ENCODE assay signal across 15 mouse cellular contexts in the genomic region with DNA sequence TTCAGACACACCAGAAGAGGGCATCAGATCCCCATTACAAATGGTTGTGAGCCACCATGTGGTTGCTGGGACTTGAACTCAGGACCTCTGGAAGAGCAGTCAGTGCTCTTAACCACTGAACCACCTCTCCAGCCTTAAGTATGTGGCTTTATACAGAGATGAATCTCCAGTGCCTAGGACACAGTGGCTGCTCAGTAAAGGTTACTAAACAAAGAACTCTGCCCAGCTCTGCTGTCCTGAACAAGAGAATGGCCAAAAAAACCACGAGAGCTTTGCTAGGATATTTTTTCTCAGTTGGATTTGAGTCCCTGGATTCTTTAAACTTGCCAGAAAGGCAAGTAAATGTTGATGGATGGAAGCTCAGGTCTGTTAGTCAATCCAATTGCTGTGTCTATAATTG. TPM values are rescaled to one million over a fixed set of nuclear protein-coding genes. Genes with fewer than 3 reads are reported as not detected.
DNase-seq lines count a peak whose midpoint lies in the region; ATAC-seq and TF ChIP-seq lines count a peak whose summit lies in the region.
"Not testable (repeated sequence)": the region's sequence is repeated elsewhere in the genome, so short reads cannot be mapped to it uniquely, and the experiment has no call there.
"Had no signal": no experiment of that assay in that cellular context is flagged by ENCODE, and none has a peak within 500 bp of the region (broad histone marks: within the 10 kb centered on the region; RNA-seq: fewer than 3 reads in every experiment).

No protein-coding gene starts in this region.

- H3K9me3 ChIP-seq in embryonic facial prominence, embryonic 11.5 days (replicated peaks; ENCODE audit: control insufficient read depth, low read length); forebrain, postnatal 0 days (ENCODE audit: low read length); hindbrain, embryonic 12.5 days (replicated peaks); kidney, embryonic 14.5 days (ENCODE audit: control insufficient read depth, low read length); limb, embryonic 15.5 days; lung, postnatal 0 days (ENCODE audit: low read length); neural tube, embryonic 12.5 days: not testable (repeated sequence)

- not testable (repeated sequence) for ATAC-seq in embryonic facial prominence, embryonic 11.5 days (replicated peaks; ENCODE audit: insufficient number of reproducible peaks, low FRiP score, low TSS enrichment, low read depth); forebrain, postnatal 0 days; hindbrain, embryonic 12.5 days (ENCODE audit: low FRiP score); kidney, embryonic 14.5 days (ENCODE audit: low FRiP score, low TSS enrichment); limb, embryonic 15.5 days (ENCODE audit: insufficient number of reproducible peaks, low FRiP score, low TSS enrichment, low read depth); lung, postnatal 0 days; neural tube, embryonic 12.5 days (ENCODE audit: low FRiP score, low read depth)

- not testable (repeated sequence) for H3K27me3 ChIP-seq in embryonic facial prominence, embryonic 11.5 days (ENCODE audit: control insufficient read depth, insufficient read depth, low read length); forebrain, postnatal 0 days (ENCODE audit: insufficient read depth, low read length); hindbrain, embryonic 12.5 days; kidney, embryonic 14.5 days (ENCODE audit: control insufficient read depth, insufficient read depth, low read length); limb, embryonic 15.5 days; lung, postnatal 0 days (replicated peaks; ENCODE audit: insufficient read depth, low read length); neural tube, embryonic 12.5 days (replicated peaks)

- H3K4me1 ChIP-seq in embryonic facial prominence, embryonic 11.5 days (ENCODE audit: control insufficient read depth, insufficient read depth, low read length) = not testable (repeated sequence)
- H3K4me1 ChIP-seq in forebrain, postnatal 0 days (ENCODE audit: insufficient read depth) = peaks cover 22% of the 10 kb centered on the region
- H3K4me1 ChIP-seq in hindbrain, embryonic 12.5 days = peaks cover 27% of the 10 kb centered on the region
- peaks cover 13% of the 10 kb centered on the region; the same call in 1 of the 2 replicates for H3K4me1 ChIP-seq in kidney, embryonic 14.5 days (ENCODE audit: control insufficient read depth, insufficient read depth, low read length)
- H3K4me1 ChIP-seq in limb, embryonic 15.5 days = peaks cover 29% of the 10 kb centered on the region
- peaks cover 16% of the 10 kb centered on the region; the same call in 1 of the 2 replicates for H3K4me1 ChIP-seq in lung, postnatal 0 days (ENCODE audit: insufficient read depth, low read depth, low read length)
- peaks cover 29% of the 10 kb centered on the region for H3K4me1 ChIP-seq in neural tube, embryonic 12.5 days

- not testable (repeated sequence) for DNase-seq in embryonic facial prominence, embryonic 11.5 days (ENCODE audit: low spot score); forebrain, postnatal 0 days; lung, postnatal 0 days (ENCODE audit: low spot score)

- H3K36me3 ChIP-seq in embryonic facial prominence, embryonic 11.5 days (replicated peaks; ENCODE audit: control insufficient read depth, insufficient read depth, low read depth, low read length); forebrain, postnatal 0 days (ENCODE audit: insufficient read depth); lung, postnatal 0 days (ENCODE audit: insufficient read depth, low read length): not testable (repeated sequence)
- peaks cover 26% of the 10 kb centered on the region for H3K36me3 ChIP-seq in hindbrain, embryonic 12.5 days
- peaks cover 21% of the 10 kb centered on the region for H3K36me3 ChIP-seq in kidney, embryonic 14.5 days (ENCODE audit: control insufficient read depth, insufficient read depth, low read length)
- peaks cover 25% of the 10 kb centered on the region for H3K36me3 ChIP-seq in limb, embryonic 15.5 days
- peaks cover 19% of the 10 kb centered on the region for H3K36me3 ChIP-seq in neural tube, embryonic 12.5 days

- H3K4me2 ChIP-seq in embryonic facial prominence, embryonic 11.5 days (ENCODE audit: low read depth, low read length) = peak overlapping the region; percentile 87; the same call in 1 of the 2 replicates
- H3K4me2 ChIP-seq in forebrain, postnatal 0 days (ENCODE audit: low read depth) = peak overlapping the region; percentile 93; the same call in 1 of the 2 replicates
- H3K4me2 ChIP-seq in hindbrain, embryonic 12.5 days (replicated peaks) = peak overlapping the region; percentile 83
- H3K4me2 ChIP-seq in kidney, embryonic 14.5 days (replicated peaks; ENCODE audit: low read depth, low read length) = peak overlapping the region; percentile 85
- peak overlapping the region; percentile 96; the same call in 1 of the 2 replicates for H3K4me2 ChIP-seq in limb, embryonic 15.5 days
- peak overlapping the region; percentile 98; the same call in 1 of the 2 replicates for H3K4me2 ChIP-seq in lung, postnatal 0 days (replicated peaks; ENCODE audit: low read depth, low read length)
- peak overlapping the region; percentile 94 for H3K4me2 ChIP-seq in neural tube, embryonic 12.5 days (replicated peaks)

- 52% methylated on average over 1 of the region's 1 CpGs for WGBS in embryonic facial prominence, embryonic 11.5 days
- 50% methylated on average over 1 of the region's 1 CpGs for WGBS in forebrain, postnatal 0 days
- 74% methylated on average over 1 of the region's 1 CpGs for WGBS in hindbrain, embryonic 12.5 days
- 65% methylated on average over 1 of the region's 1 CpGs for WGBS in kidney, embryonic 14.5 days
- WGBS in limb, embryonic 15.5 days = 71% methylated on average over 1 of the region's 1 CpGs
- WGBS in lung, postnatal 0 days = 49% methylated on average over 1 of the region's 1 CpGs
- WGBS in neural tube, embryonic 12.5 days = 56% methylated on average over 1 of the region's 1 CpGs

- peak overlapping the region; percentile 18; the same call in 1 of the 2 replicates for H3K9ac ChIP-seq in embryonic facial prominence, embryonic 11.5 days (replicated peaks; ENCODE audit: low read length)
- not testable (repeated sequence) for H3K9ac ChIP-seq in forebrain, postnatal 0 days; hindbrain, embryonic 12.5 days; kidney, embryonic 14.5 days (ENCODE audit: low read depth, low read length); limb, embryonic 15.5 days; lung, postnatal 0 days (replicated peaks; ENCODE audit: low read depth); neural tube, embryonic 12.5 days

- not testable (repeated sequence) for H3K4me3 ChIP-seq in embryonic facial prominence, embryonic 11.5 days (ENCODE audit: low read depth, low read length); forebrain, postnatal 0 days (ENCODE audit: low read depth, low read length); kidney, embryonic 14.5 days (ENCODE audit: low read length); lung, postnatal 0 days (ENCODE audit: low read depth, low read length); neural tube, embryonic 12.5 days
- 0 out of 2 replicates have a peak overlapping the region, but pooled peaks have one; percentile 79 for H3K4me3 ChIP-seq in hindbrain, embryonic 12.5 days
- H3K4me3 ChIP-seq in limb, embryonic 15.5 days = peak overlapping the region; percentile 81; the same call in 1 of the 2 replicates

- not testable (repeated sequence) for H3K27ac ChIP-seq in embryonic facial prominence, embryonic 11.5 days (replicated peaks; ENCODE audit: low read depth, low read length); forebrain, postnatal 0 days (ENCODE audit: low read depth, low read length); hindbrain, embryonic 12.5 days; kidney, embryonic 14.5 days (ENCODE audit: low read depth, low read length); limb, embryonic 15.5 days; lung, postnatal 0 days (ENCODE audit: low read length); neural tube, embryonic 12.5 days

- TF ChIP-seq EP300 in lung, postnatal 0 days (IDR thresholded peaks at IDR 0.05) = not testable (repeated sequence)

- not testable (repeated sequence) for TF ChIP-seq CTCF in forebrain, postnatal 0 days (IDR thresholded peaks at IDR 0.05; ENCODE audit: low read depth); lung, postnatal 0 days (IDR thresholded peaks at IDR 0.05)

RNA-seq across cellular contexts. Expression of gene Cct7, which starts 1.2 kb away (rescaled TPM):
- polyA plus RNA-seq in embryonic facial prominence, embryonic 11.5 days (2014; fragmentation: Nextera tagmentation; extraction: Ambion mirVana) = 713 and 720 TPM in 2 replicates
- total RNA-seq in forebrain, postnatal 0 days (2014; rRNA removed) = 273 and 320 TPM in 2 replicates
- 552 and 579 TPM in 2 replicates for polyA plus RNA-seq in forebrain, postnatal 0 days (2015; fragmentation: Nextera tagmentation; extraction: Ambion mirVana)
- 512 and 529 TPM in 2 replicates for polyA plus RNA-seq in hindbrain, embryonic 12.5 days (2016; fragmentation: Nextera tagmentation; extraction: Ambion mirVana)
- polyA plus RNA-seq in kidney, embryonic 14.5 days (2014; fragmentation: Nextera tagmentation; extraction: Ambion mirVana) = 545 and 576 TPM in 2 replicates
- polyA plus RNA-seq in limb, embryonic 15.5 days (2015; fragmentation: Nextera tagmentation; extraction: Ambion mirVana) = 407 and 425 TPM in 2 replicates
- polyA plus RNA-seq in lung, postnatal 0 days (2015; fragmentation: Nextera tagmentation; extraction: Ambion mirVana) = 200 and 210 TPM in 2 replicates
- 585 and 590 TPM in 2 replicates for polyA plus RNA-seq in neural tube, embryonic 12.5 days (2016; fragmentation: Nextera tagmentation; extraction: Ambion mirVana)

RNA-seq across cellular contexts. Expression of gene Pradc1, which starts 1.6 kb away (rescaled TPM):
- polyA plus RNA-seq in embryonic facial prominence, embryonic 11.5 days (2014; fragmentation: Nextera tagmentation; extraction: Ambion mirVana) = 23.5 and 23.7 TPM in 2 replicates
- total RNA-seq in forebrain, postnatal 0 days (2014; rRNA removed) = 7.1 and 15.2 TPM in 2 replicates
- 31.3 and 36.4 TPM in 2 replicates for polyA plus RNA-seq in forebrain, postnatal 0 days (2015; fragmentation: Nextera tagmentation; extraction: Ambion mirVana)
- 24.6 and 30.3 TPM in 2 replicates for polyA plus RNA-seq in hindbrain, embryonic 12.5 days (2016; fragmentation: Nextera tagmentation; extraction: Ambion mirVana)
- polyA plus RNA-seq in kidney, embryonic 14.5 days (2014; fragmentation: Nextera tagmentation; extraction: Ambion mirVana) = 23.3 and 37.8 TPM in 2 replicates
- polyA plus RNA-seq in limb, embryonic 15.5 days (2015; fragmentation: Nextera tagmentation; extraction: Ambion mirVana) = 37.2 and 38.3 TPM in 2 replicates
- polyA plus RNA-seq in lung, postnatal 0 days (2015; fragmentation: Nextera tagmentation; extraction: Ambion mirVana) = 47.7 and 54.0 TPM in 2 replicates
- polyA plus RNA-seq in neural tube, embryonic 12.5 days (2016; fragmentation: Nextera tagmentation; extraction: Ambion mirVana) = 29.0 and 31.9 TPM in 2 replicates

RNA-seq across cellular contexts. Expression of gene Smyd5, which starts 18.4 kb away (rescaled TPM):
- 56.3 and 56.4 TPM in 2 replicates for polyA plus RNA-seq in embryonic facial prominence, embryonic 11.5 days (2014; fragmentation: Nextera tagmentation; extraction: Ambion mirVana)
- total RNA-seq in forebrain, postnatal 0 days (2014; rRNA removed) = 63.2 and 65.8 TPM in 2 replicates
- polyA plus RNA-seq in forebrain, postnatal 0 days (2015; fragmentation: Nextera tagmentation; extraction: Ambion mirVana) = 49.3 and 61.7 TPM in 2 replicates
- polyA plus RNA-seq in hindbrain, embryonic 12.5 days (2016; fragmentation: Nextera tagmentation; extraction: Ambion mirVana) = 59.5 and 59.8 TPM in 2 replicates
- polyA plus RNA-seq in kidney, embryonic 14.5 days (2014; fragmentation: Nextera tagmentation; extraction: Ambion mirVana) = 54.8 and 68.4 TPM in 2 replicates
- 48.8 and 50.3 TPM in 2 replicates for polyA plus RNA-seq in limb, embryonic 15.5 days (2015; fragmentation: Nextera tagmentation; extraction: Ambion mirVana)
- 13.3 and 14.8 TPM in 2 replicates for polyA plus RNA-seq in lung, postnatal 0 days (2015; fragmentation: Nextera tagmentation; extraction: Ambion mirVana)
- polyA plus RNA-seq in neural tube, embryonic 12.5 days (2016; fragmentation: Nextera tagmentation; extraction: Ambion mirVana) = 51.4 and 54.2 TPM in 2 replicates

RNA-seq across cellular contexts. Expression of gene Noto, which starts 26.5 kb away (rescaled TPM):
- polyA plus RNA-seq in embryonic facial prominence, embryonic 11.5 days (2014; fragmentation: Nextera tagmentation; extraction: Ambion mirVana) = not detected in 2 replicates
- total RNA-seq in forebrain, postnatal 0 days (2014; rRNA removed) = not detected in 2 replicates
- not detected in 2 replicates for polyA plus RNA-seq in forebrain, postnatal 0 days (2015; fragmentation: Nextera tagmentation; extraction: Ambion mirVana)
- not detected in 2 replicates for polyA plus RNA-seq in hindbrain, embryonic 12.5 days (2016; fragmentation: Nextera tagmentation; extraction: Ambion mirVana)
- polyA plus RNA-seq in kidney, embryonic 14.5 days (2014; fragmentation: Nextera tagmentation; extraction: Ambion mirVana) = not detected in 2 replicates
- not detected in 2 replicates for polyA plus RNA-seq in limb, embryonic 15.5 days (2015; fragmentation: Nextera tagmentation; extraction: Ambion mirVana)
- 0.24 and 0.27 TPM in 2 replicates for polyA plus RNA-seq in lung, postnatal 0 days (2015; fragmentation: Nextera tagmentation; extraction: Ambion mirVana)
- polyA plus RNA-seq in neural tube, embryonic 12.5 days (2016; fragmentation: Nextera tagmentation; extraction: Ambion mirVana) = not detected in 2 replicates
- total RNA-seq: adrenal gland, postnatal 36 days; granulocyte monocyte progenitor cell, adult 5-6 weeks; hematopoietic stem cell, adult 5-6 weeks; layer of hippocampus, postnatal 36 days; liver, adult 2 months; megakaryocyte, adult 5-6 weeks; neutrophil, adult 5-6 weeks had no signal
- polyA plus RNA-seq: liver, adult 2 months; spleen, adult 2 months had no signal

RNA-seq across cellular contexts. Expression of gene Fbxo41, which starts 52.7 kb away (rescaled TPM):
- polyA plus RNA-seq in embryonic facial prominence, embryonic 11.5 days (2014; fragmentation: Nextera tagmentation; extraction: Ambion mirVana) = 0.35 and 0.54 TPM in 2 replicates
- total RNA-seq in forebrain, postnatal 0 days (2014; rRNA removed) = 42.5 and 46.7 TPM in 2 replicates
- 8.4 and 11.9 TPM in 2 replicates for polyA plus RNA-seq in forebrain, postnatal 0 days (2015; fragmentation: Nextera tagmentation; extraction: Ambion mirVana)
- 3.1 TPM in 2 replicates for polyA plus RNA-seq in hindbrain, embryonic 12.5 days (2016; fragmentation: Nextera tagmentation; extraction: Ambion mirVana)
- polyA plus RNA-seq in kidney, embryonic 14.5 days (2014; fragmentation: Nextera tagmentation; extraction: Ambion mirVana) = 0.05 and 0.13 TPM in 2 replicates
- polyA plus RNA-seq in limb, embryonic 15.5 days (2015; fragmentation: Nextera tagmentation; extraction: Ambion mirVana) = 0.29 and 0.30 TPM in 2 replicates
- polyA plus RNA-seq in lung, postnatal 0 days (2015; fragmentation: Nextera tagmentation; extraction: Ambion mirVana) = 0.02 TPM in 1 of 2 replicates, not detected in the other
- 2.6 and 2.7 TPM in 2 replicates for polyA plus RNA-seq in neural tube, embryonic 12.5 days (2016; fragmentation: Nextera tagmentation; extraction: Ambion mirVana)
- total RNA-seq: granulocyte monocyte progenitor cell, adult 5-6 weeks; hematopoietic stem cell, adult 5-6 weeks; liver, adult 2 months; megakaryocyte, adult 5-6 weeks; neutrophil, adult 5-6 weeks had no signal
- polyA plus RNA-seq: liver, adult 2 months had no signal
